ENCODE assay signal across 7 mouse cellular contexts in the genomic region with DNA sequence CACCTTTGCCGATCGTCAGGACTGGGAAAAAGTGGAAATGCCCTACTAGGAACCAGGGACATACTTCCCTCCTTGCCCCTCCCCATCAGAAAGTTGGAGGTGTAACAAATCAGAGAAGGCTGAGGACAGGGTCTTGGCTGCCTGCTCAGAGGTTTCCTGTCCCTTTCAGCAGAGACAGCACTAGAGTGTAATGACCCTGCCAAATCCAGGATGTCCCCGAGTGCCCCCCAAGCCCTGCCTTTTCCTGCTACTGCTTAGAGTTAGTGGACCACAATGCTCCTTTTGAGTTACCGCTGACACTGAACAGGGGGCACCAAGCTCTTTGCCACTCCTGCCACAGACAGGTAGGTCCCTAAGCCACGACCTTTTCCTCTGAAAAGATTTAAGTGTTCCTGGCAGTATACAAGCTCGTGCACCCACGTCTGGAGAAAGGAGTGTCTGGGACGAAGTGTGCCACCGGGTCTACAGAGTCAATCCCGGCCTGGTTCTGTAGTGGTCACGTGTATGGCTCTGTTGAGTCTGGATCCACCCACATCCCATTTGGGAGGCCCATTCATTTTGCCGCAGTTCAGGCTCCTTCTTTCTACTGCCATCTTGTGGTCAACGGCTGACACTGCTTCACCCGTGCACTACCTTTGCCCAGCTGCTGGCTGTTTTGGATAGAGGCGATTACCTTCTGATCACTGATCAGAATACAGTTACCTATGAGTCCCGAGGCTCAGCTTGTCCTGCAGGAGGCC. TPM values are rescaled to one million over a fixed set of nuclear protein-coding genes. Genes with fewer than 3 reads are reported as not detected.
DNase-seq lines count a peak whose midpoint lies in the region; ATAC-seq and TF ChIP-seq lines count a peak whose summit lies in the region.

No protein-coding gene starts in this region.

- 14% methylated on average over 16 of the region's 16 CpGs for WGBS in lung, embryonic 15.5 days

- no peak overlapping the region for H3K4me3 ChIP-seq in MEL (ENCODE audit: control insufficient read depth in 1 of 2, insufficient read depth in 1 of 2, low read depth in 2 of 2, low read length in 2 of 2)
- no peak overlapping the region for H3K4me3 ChIP-seq in lung, embryonic 15.5 days

- peak; percentile 54 for ATAC-seq in erythroblast, adult 5-6 weeks (replicated peaks; ENCODE audit: low FRiP score, poor library complexity, severe bottlenecking)
- ATAC-seq in lung, embryonic 15.5 days (ENCODE audit: borderline replicate concordance, extremely low read depth, low FRiP score, low TSS enrichment), result 0 out of 2 replicates have a peak, but pooled peaks have one; percentile 4
- peak; percentile 24; the same call in 1 of the 2 replicates for ATAC-seq in neutrophil, adult 5-6 weeks (ENCODE audit: extremely low read depth, insufficient number of reproducible peaks, low FRiP score, poor library complexity, severe bottlenecking)

- 0 out of 4 replicates have a peak, but pooled peaks cover 0 to 3% of the 10 kb centered on the region in 2 experiments for H3K36me3 ChIP-seq in MEL (ENCODE audit: control insufficient read depth in 1 of 2, insufficient read depth in 2 of 2, low read length in 2 of 2)
- peaks cover 14% of the 10 kb centered on the region for H3K36me3 ChIP-seq in lung, embryonic 15.5 days

- H3K4me1 ChIP-seq in MEL (ENCODE audit: control insufficient read depth in 1 of 2, insufficient read depth in 2 of 2, low read length in 2 of 2), result peaks cover 0 to 12% of the 10 kb centered on the region in 2 experiments; a peak in 2 of 4 replicates
- peaks cover 40% of the 10 kb centered on the region for H3K4me1 ChIP-seq in lung, embryonic 15.5 days

- H3K9ac ChIP-seq in MEL (ENCODE audit: control insufficient read depth, low read depth, low read length, poor library complexity, severe bottlenecking), result no peak overlapping the region
- no peak overlapping the region for H3K9ac ChIP-seq in lung, embryonic 15.5 days

- H3K9me3 ChIP-seq in MEL (replicated peaks; ENCODE audit: insufficient read depth, low read length), result no peaks in the 10 kb centered on the region
- no peaks in the 10 kb centered on the region for H3K9me3 ChIP-seq in lung, embryonic 15.5 days

- TF ChIP-seq RAD21 in MEL (IDR thresholded peaks at IDR 0.05; ENCODE audit: low read depth, low read length), result no peak; the same call in none of the 2 replicates

- no peak for TF ChIP-seq POLR2A in MEL (IDR thresholded peaks at IDR 0.05; ENCODE audit: control insufficient read depth in 1 of 2, insufficient read depth in 1 of 2, low read depth in 1 of 2, low read length in 2 of 2, poor library complexity in 1 of 2)
- TF ChIP-seq POLR2A in brain, embryonic 14.5 days (IDR thresholded peaks at IDR 0.05; ENCODE audit: borderline replicate concordance, extremely low read depth, insufficient read depth, insufficient read length, poor library complexity, severe bottlenecking), result no peak

- H3K27me3 ChIP-seq in MEL (ENCODE audit: control insufficient read depth in 1 of 2, insufficient read depth in 2 of 2, low read length in 2 of 2), result no peaks in the 10 kb centered on the region
- H3K27me3 ChIP-seq in lung, embryonic 15.5 days, result no peaks in the 10 kb centered on the region

- no peak overlapping the region for H3K27ac ChIP-seq in MEL (ENCODE audit: control insufficient read depth, low read depth, low read length)
- no peak overlapping the region for H3K27ac ChIP-seq in lung, embryonic 15.5 days

- intact Hi-C loops in heart, postnatal 14 days (cut with DNase I), result no loop called here

- peaks cover 10% of the 10 kb centered on the region for H3K79me2 ChIP-seq in MEL (ENCODE audit: control insufficient read depth, insufficient read depth, low read length, poor library complexity)

- peak overlapping the region; percentile 38 for H3K4me2 ChIP-seq in lung, embryonic 15.5 days

- peak; percentile 71 to 92 (median 73) for TF ChIP-seq CTCF in MEL (IDR thresholded peaks at IDR 0.05 in 2 of 3, conservative IDR thresholded peaks at IDR 0.05 in 1 of 3; ENCODE audit: control insufficient read depth in 1 of 3, insufficient read depth in 1 of 3, low read depth in 2 of 3, low read length in 3 of 3, poor library complexity in 1 of 3, severe bottlenecking in 1 of 3)
- peak; percentile 93 for TF ChIP-seq CTCF in brain, embryonic 14.5 days (IDR thresholded peaks at IDR 0.05; ENCODE audit: borderline replicate concordance, extremely low read depth, insufficient read depth, insufficient read length)

- TF ChIP-seq EP300 in MEL (IDR thresholded peaks at IDR 0.05; ENCODE audit: low read depth in 1 of 2, low read length in 2 of 2), result no peak

- peak; percentile 71 for DNase-seq in MEL (ENCODE audit: low read depth, low spot score)
- peak; percentile 77 for DNase-seq in brain, embryonic 14.5 days (ENCODE audit: low read depth)
- peak; percentile 55 to 71 for DNase-seq in heart, postnatal 14 days
- DNase-seq in kidney, postnatal 4 days, result peak; percentile 73 to 80

TF ChIP-seq in MEL, 35 proteins besides CTCF, POLR2A, EP300 and RAD21:
- no peak for TF ChIP-seq HCFC1 (IDR thresholded peaks at IDR 0.05; ENCODE audit: low read depth, low read length)
- no peak for TF ChIP-seq CHD1 (IDR thresholded peaks at IDR 0.05; ENCODE audit: low read depth, low read length)
- TF ChIP-seq POLR2AphosphoS2 (IDR thresholded peaks at IDR 0.05; ENCODE audit: low read length), result no peak
- no peak for TF ChIP-seq CHD2 (IDR thresholded peaks at IDR 0.05; ENCODE audit: low read length)
- TF ChIP-seq ZNF384 (IDR thresholded peaks at IDR 0.05; ENCODE audit: low read depth, low read length), result no peak
- TF ChIP-seq TBP (IDR thresholded peaks at IDR 0.05; ENCODE audit: low read depth, low read length), result no peak
- TF ChIP-seq E2F4 (IDR thresholded peaks at IDR 0.05; ENCODE audit: borderline replicate concordance, low read depth, low read length), result no peak
- TF ChIP-seq SMC3 (IDR thresholded peaks at IDR 0.05; ENCODE audit: low read depth, low read length), result peak; percentile 42
- TF ChIP-seq MAX (IDR thresholded peaks at IDR 0.05; ENCODE audit: low read length), result peak; percentile 65; the same call in 1 of the 2 replicates
- peak; percentile 45; the same call in 1 of the 2 replicates for TF ChIP-seq SIN3A (IDR thresholded peaks at IDR 0.05; ENCODE audit: low read length)
- no peak for TF ChIP-seq TAL1 (IDR thresholded peaks at IDR 0.05; ENCODE audit: low read length)
- TF ChIP-seq USF1 (IDR thresholded peaks at IDR 0.05; ENCODE audit: low read depth, low read length), result peak; percentile 83
- TF ChIP-seq RCOR1 (IDR thresholded peaks at IDR 0.05; ENCODE audit: low read depth, low read length), result no peak
- no peak; a peak in 1 of 4 replicates for TF ChIP-seq USF2 (IDR thresholded peaks at IDR 0.05; ENCODE audit: borderline replicate concordance in 1 of 2, insufficient read depth in 1 of 2, low read depth in 1 of 2, low read length in 2 of 2)
- no peak for TF ChIP-seq JUND (IDR thresholded peaks at IDR 0.05; ENCODE audit: low read depth, low read length)
- TF ChIP-seq BHLHE40 (IDR thresholded peaks at IDR 0.05; ENCODE audit: borderline replicate concordance, low read depth, low read length), result peak; percentile 70; the same call in 1 of the 2 replicates
- TF ChIP-seq MYB (IDR thresholded peaks at IDR 0.05; ENCODE audit: low read depth, low read length), result no peak
- no peak for TF ChIP-seq GABPA (IDR thresholded peaks at IDR 0.05; ENCODE audit: low read depth, low read length)
- TF ChIP-seq MXI1 (IDR thresholded peaks at IDR 0.05; ENCODE audit: low read depth, low read length), result peak; percentile 47; the same call in 1 of the 2 replicates

RNA-seq across cellular contexts. Expression of a gene that starts 4.5 kb away (rescaled TPM):
- total RNA-seq in MEL (2012; rRNA removed), result 20.3 and 22.9 TPM in 2 replicates
- polyA plus RNA-seq in MEL (2012; ENCODE audit: insufficient read depth in 1 of 2, insufficient read length in 2 of 2, low read depth in 1 of 2, low replicate concordance in 2 of 2, missing spikeins in 1 of 2), result 10 to 100 TPM in 1 of 2 experiments, not detected in 1; 42.4 TPM
- polyA plus RNA-seq in brain, embryonic 14.5 days (2012; rRNA removed), result 116 and 166 TPM in 2 replicates
- total RNA-seq in erythroblast, adult 5-6 weeks (2015; ENCODE audit: low replicate concordance), result 112 and 136 TPM in 2 replicates
- total RNA-seq in erythroblast, adult 5-6 weeks (2017; ENCODE audit: low replicate concordance), result 210 and 272 TPM in 2 replicates
- 10 to 100 TPM; 34.7 to 38.9 TPM for total RNA-seq in heart, postnatal 14 days (2021)
- polyA plus RNA-seq in lung, embryonic 15.5 days (2015; fragmentation: Nextera tagmentation; extraction: Ambion mirVana), result 68.5 and 75.8 TPM in 2 replicates
- total RNA-seq in neutrophil, adult 5-6 weeks (2017), result 37.7 and 41.0 TPM in 2 replicates

RNA-seq across cellular contexts. Expression of a gene that starts 8.0 kb away (rescaled TPM):
- total RNA-seq in MEL (2012; rRNA removed), result 214 and 242 TPM in 2 replicates
- polyA plus RNA-seq in MEL (2012; ENCODE audit: insufficient read depth in 1 of 2, insufficient read length in 2 of 2, low read depth in 1 of 2, low replicate concordance in 2 of 2, missing spikeins in 1 of 2), result 100 to 1,000 TPM; 110 to 268 TPM
- 45.7 and 74.3 TPM in 2 replicates for polyA plus RNA-seq in brain, embryonic 14.5 days (2012; rRNA removed)
- 30.6 and 34.7 TPM in 2 replicates for total RNA-seq in erythroblast, adult 5-6 weeks (2015; ENCODE audit: low replicate concordance)
- 78.5 and 87.8 TPM in 2 replicates for total RNA-seq in erythroblast, adult 5-6 weeks (2017; ENCODE audit: low replicate concordance)
- total RNA-seq in heart, postnatal 14 days (2021), result 10 to 100 TPM; 11.0 to 15.4 TPM
- 141 and 142 TPM in 2 replicates for polyA plus RNA-seq in lung, embryonic 15.5 days (2015; fragmentation: Nextera tagmentation; extraction: Ambion mirVana)
- 17.7 and 21.2 TPM in 2 replicates for total RNA-seq in neutrophil, adult 5-6 weeks (2017)

RNA-seq across cellular contexts. Expression of a gene that starts 31.7 kb away (rescaled TPM):
- total RNA-seq in MEL (2012; rRNA removed), result not detected in 2 replicates
- polyA plus RNA-seq in MEL (2012; ENCODE audit: insufficient read depth in 1 of 2, insufficient read length in 2 of 2, low read depth in 1 of 2, low replicate concordance in 2 of 2, missing spikeins in 1 of 2), result under 1 TPM in 1 of 2 experiments, not detected in 1; 0.10 TPM
- 1,097 and 1,604 TPM in 2 replicates for polyA plus RNA-seq in brain, embryonic 14.5 days (2012; rRNA removed)
- total RNA-seq in erythroblast, adult 5-6 weeks (2015; ENCODE audit: low replicate concordance), result not detected in 2 replicates
- total RNA-seq in erythroblast, adult 5-6 weeks (2017; ENCODE audit: low replicate concordance), result not detected in 2 replicates
- total RNA-seq in heart, postnatal 14 days (2021), result 10 to 100 TPM; 26.7 to 27.4 TPM
- polyA plus RNA-seq in lung, embryonic 15.5 days (2015; fragmentation: Nextera tagmentation; extraction: Ambion mirVana), result 47.1 and 49.3 TPM in 2 replicates
- total RNA-seq in neutrophil, adult 5-6 weeks (2017), result 0.58 TPM in 1 of 2 replicates, not detected in the other

Comparison
In these comparisons a context has a peak if more than half of its experiments do, and no peak if none do; other contexts are left out.
1. ATAC-seq: peak in every context shown above with its lines; median percentile 54 in erythroblast, adult 5-6 weeks; 24 in neutrophil, adult 5-6 weeks; 4 in lung, embryonic 15.5 days.
2. RNA of a gene that starts 31.7 kb away (total RNA-seq): 26.7 to 27.4 TPM in heart, postnatal 14 days; 0.58 TPM in neutrophil, adult 5-6 weeks, not detected in MEL and not detected in erythroblast, adult 5-6 weeks; every median in the first group is over 10 times any median in the second.
3. Peak in every context shown above with its lines, with median percentiles within 50 percentile points of each other: DNase-seq.